Mouse (Mus musculus): Measurements from ENCODE around the gene Spint5. TPM values are rescaled to one million over a fixed set of nuclear protein-coding genes. Genes with fewer than 3 reads are reported as not detected.

Gene Spint5
- polyA plus RNA-seq, 1 experiment: not detected

- Histone ChIP-seq H3K27me3 (ENCODE audit: control insufficient read depth) (peaks cover 30% of the 10 kb centered on the region), H3K36me3 (ENCODE audit: control insufficient read depth) (no peaks in the 10 kb centered on the region), H3K4me3 (replicated peaks) (no peak overlapping the region), H3K9me3 (ENCODE audit: control insufficient read depth, low read length) (no peaks in the 10 kb centered on the region), H3K4me1 (ENCODE audit: control insufficient read depth) (peaks cover 1% of the 10 kb centered on the region; the same call in 1 of the 2 replicates)
- no peak for TF ChIP-seq GATA1 (IDR thresholded peaks at IDR 0.05; ENCODE audit: low read length)
- TF ChIP-seq TAL1 (IDR thresholded peaks at IDR 0.05; ENCODE audit: low read length): no peak
Observed at GRCm38 (mm10) chr2:164731719-164732118, 16.6 kb downstream of the Spint5 start.

DNA sequence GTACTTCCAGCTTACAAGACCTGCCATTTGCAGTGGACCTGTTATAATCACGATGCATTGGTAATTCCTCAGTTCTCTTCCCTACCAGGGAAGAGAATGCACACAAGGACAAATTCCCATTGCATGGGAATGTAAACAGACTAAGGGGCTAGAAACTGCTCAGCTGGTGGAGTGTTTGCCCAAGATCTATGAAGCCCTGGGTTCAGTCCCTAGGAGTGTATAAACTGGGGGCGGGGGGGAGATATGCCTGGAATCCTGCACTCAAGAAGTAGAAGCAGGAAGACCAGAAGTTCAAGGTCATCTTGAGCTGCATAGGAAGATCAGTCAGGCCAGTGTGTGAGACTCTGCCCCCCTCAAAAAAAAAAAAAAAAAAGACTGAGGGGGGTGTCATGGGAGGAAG is 18.2 kb downstream of the Spint5 start:
- no peak overlapping the region for H3K4me3 ChIP-seq (replicated peaks)
- no peaks in the 10 kb centered on the region for H3K36me3 ChIP-seq (ENCODE audit: control insufficient read depth)
- TF ChIP-seq TAL1 (IDR thresholded peaks at IDR 0.05; ENCODE audit: low read length): no peak
- TF ChIP-seq GATA1 (IDR thresholded peaks at IDR 0.05; ENCODE audit: low read length): no peak
- peaks cover 1% of the 10 kb centered on the region; the same call in 1 of the 2 replicates for H3K4me1 ChIP-seq (ENCODE audit: control insufficient read depth)
- H3K27me3 ChIP-seq (ENCODE audit: control insufficient read depth): peaks cover 35% of the 10 kb centered on the region
- no peaks in the 10 kb centered on the region for H3K9me3 ChIP-seq (ENCODE audit: control insufficient read depth, low read length)

- peaks cover 1% of the 10 kb centered on the region for H3K4me1 ChIP-seq (ENCODE audit: control insufficient read depth)
- H3K36me3 ChIP-seq (ENCODE audit: control insufficient read depth): no peaks in the 10 kb centered on the region
- peaks cover 37% of the 10 kb centered on the region for H3K27me3 ChIP-seq (ENCODE audit: control insufficient read depth)
- no peak overlapping the region for H3K4me3 ChIP-seq (replicated peaks)
- TF ChIP-seq TAL1 (IDR thresholded peaks at IDR 0.05; ENCODE audit: low read length) (no peak), GATA1 (IDR thresholded peaks at IDR 0.05; ENCODE audit: low read length) (no peak)
- H3K9me3 ChIP-seq (ENCODE audit: control insufficient read depth, low read length): no peaks in the 10 kb centered on the region
Observed at GRCm38 (mm10) chr2:164734839-164735238, 19.7 kb downstream of the Spint5 start.

DNA sequence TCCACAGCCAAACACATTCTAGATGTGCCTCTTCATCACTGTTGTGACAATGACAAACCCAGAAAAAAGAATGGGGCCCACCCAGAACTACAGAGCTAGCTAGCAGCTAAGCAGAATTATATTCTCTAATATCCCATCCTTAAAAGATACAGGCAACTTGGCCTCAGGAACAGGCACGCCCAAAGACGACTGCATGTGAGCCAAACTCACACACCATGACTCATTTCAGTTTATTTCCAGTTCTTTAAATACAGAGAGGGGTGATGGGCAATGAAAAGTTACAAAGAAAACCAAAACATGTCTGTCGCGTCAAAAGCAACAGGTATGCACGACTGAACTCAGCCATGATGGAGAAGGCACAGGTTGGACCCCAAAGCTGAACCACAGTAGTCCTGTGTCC is 20.3 kb downstream of the Spint5 start:
- H3K36me3 ChIP-seq (ENCODE audit: control insufficient read depth): no peaks in the 10 kb centered on the region
- no peaks in the 10 kb centered on the region for H3K9me3 ChIP-seq (ENCODE audit: control insufficient read depth, low read length)
- no peak overlapping the region for H3K4me3 ChIP-seq (replicated peaks)
- peaks cover 1% of the 10 kb centered on the region for H3K4me1 ChIP-seq (ENCODE audit: control insufficient read depth)
- TF ChIP-seq TAL1 (IDR thresholded peaks at IDR 0.05; ENCODE audit: low read length): no peak
- no peak for TF ChIP-seq GATA1 (IDR thresholded peaks at IDR 0.05; ENCODE audit: low read length)
- H3K27me3 ChIP-seq (ENCODE audit: control insufficient read depth): peaks cover 43% of the 10 kb centered on the region

DNA sequence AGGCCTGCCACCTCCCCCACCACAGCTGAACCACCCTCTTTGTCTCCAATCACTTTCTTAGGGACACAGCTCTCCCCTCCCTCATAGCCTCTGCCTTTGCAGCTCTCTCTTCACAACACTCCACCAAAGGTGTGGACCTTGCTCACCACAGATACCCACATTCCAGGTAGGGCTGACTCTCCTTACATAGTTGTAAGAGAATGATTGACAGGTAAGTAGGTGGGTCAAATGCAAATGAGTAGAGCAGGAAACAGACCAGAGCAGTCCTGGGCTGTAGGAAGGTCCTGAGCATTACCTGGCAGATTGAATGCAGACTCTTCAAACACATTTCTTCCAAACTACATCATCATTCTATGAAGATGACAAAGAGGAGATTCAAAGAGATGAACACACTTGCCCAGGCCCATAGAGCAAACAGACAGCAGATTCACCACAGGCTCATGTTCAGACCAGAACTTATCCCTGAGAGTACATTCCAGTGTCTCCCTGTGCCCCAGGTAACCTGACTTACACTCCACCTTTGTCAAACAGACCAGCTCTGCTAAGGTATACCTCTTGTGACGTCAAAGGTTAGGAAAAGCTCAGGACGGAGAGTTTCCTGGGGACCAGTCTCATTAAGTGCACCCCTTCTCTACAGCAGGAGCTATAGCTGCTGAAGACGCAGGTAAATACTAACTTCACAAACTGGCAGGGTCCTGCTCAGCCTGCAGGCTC is 22.4 kb downstream of the Spint5 start:
- H3K36me3 ChIP-seq (ENCODE audit: control insufficient read depth): no peaks in the 10 kb centered on the region
- no peak overlapping the region for H3K4me3 ChIP-seq (replicated peaks)
- TF ChIP-seq GATA1 (IDR thresholded peaks at IDR 0.05; ENCODE audit: low read length) (no peak), TAL1 (IDR thresholded peaks at IDR 0.05; ENCODE audit: low read length) (no peak)
- H3K9me3 ChIP-seq (ENCODE audit: control insufficient read depth, low read length): no peaks in the 10 kb centered on the region
- peaks cover 46% of the 10 kb centered on the region for H3K27me3 ChIP-seq (ENCODE audit: control insufficient read depth)
- H3K4me1 ChIP-seq (ENCODE audit: control insufficient read depth): no peaks in the 10 kb centered on the region; the same call in 1 of the 2 replicates

DNA sequence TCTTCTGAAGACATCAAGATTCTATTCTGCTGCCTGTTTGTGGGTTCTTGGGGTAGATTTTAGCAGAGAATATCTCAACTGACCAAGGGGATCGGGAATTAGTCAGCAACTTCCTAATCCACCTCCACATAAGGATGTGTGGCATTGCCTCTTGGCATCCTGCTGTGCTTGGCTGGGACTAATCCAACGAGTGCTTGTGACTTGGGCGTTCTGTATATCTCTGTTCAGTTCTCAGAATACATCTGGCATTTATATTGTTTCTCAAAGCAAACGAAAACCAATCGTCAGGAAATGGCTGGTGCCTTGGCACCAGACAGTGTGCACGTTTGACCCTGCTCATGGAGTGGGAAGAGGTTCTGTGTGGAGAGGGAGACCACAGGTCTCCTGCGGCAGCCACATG is 24.8 kb downstream of the Spint5 start:
- peaks cover 56% of the 10 kb centered on the region for H3K27me3 ChIP-seq (ENCODE audit: control insufficient read depth)
- H3K36me3 ChIP-seq (ENCODE audit: control insufficient read depth): no peaks in the 10 kb centered on the region
- TF ChIP-seq GATA1 (IDR thresholded peaks at IDR 0.05; ENCODE audit: low read length): no peak
- TF ChIP-seq TAL1 (IDR thresholded peaks at IDR 0.05; ENCODE audit: low read length): no peak
- H3K4me3 ChIP-seq (replicated peaks): no peak overlapping the region
- H3K9me3 ChIP-seq (ENCODE audit: control insufficient read depth, low read length): no peaks in the 10 kb centered on the region; the same call in 1 of the 2 replicates
- peaks cover 9% of the 10 kb centered on the region for H3K4me1 ChIP-seq (ENCODE audit: control insufficient read depth)

GRCm38 (mm10) chr2:164744987-164745386 is 29.9 kb downstream of the Spint5 start:
- Histone ChIP-seq H3K4me1 (ENCODE audit: control insufficient read depth) (peaks cover 51% of the 10 kb centered on the region), H3K36me3 (ENCODE audit: control insufficient read depth) (peaks cover 37% of the 10 kb centered on the region), H3K4me3 (replicated peaks) (peak overlapping the region; percentile 91), H3K9me3 (ENCODE audit: control insufficient read depth, low read length) (no peaks in the 10 kb centered on the region; the same call in 1 of the 2 replicates), H3K27me3 (ENCODE audit: control insufficient read depth) (peaks cover 40% of the 10 kb centered on the region)
- TF ChIP-seq GATA1 (IDR thresholded peaks at IDR 0.05; ENCODE audit: low read length) (no peak), TAL1 (IDR thresholded peaks at IDR 0.05; ENCODE audit: low read length) (no peak)

DNA sequence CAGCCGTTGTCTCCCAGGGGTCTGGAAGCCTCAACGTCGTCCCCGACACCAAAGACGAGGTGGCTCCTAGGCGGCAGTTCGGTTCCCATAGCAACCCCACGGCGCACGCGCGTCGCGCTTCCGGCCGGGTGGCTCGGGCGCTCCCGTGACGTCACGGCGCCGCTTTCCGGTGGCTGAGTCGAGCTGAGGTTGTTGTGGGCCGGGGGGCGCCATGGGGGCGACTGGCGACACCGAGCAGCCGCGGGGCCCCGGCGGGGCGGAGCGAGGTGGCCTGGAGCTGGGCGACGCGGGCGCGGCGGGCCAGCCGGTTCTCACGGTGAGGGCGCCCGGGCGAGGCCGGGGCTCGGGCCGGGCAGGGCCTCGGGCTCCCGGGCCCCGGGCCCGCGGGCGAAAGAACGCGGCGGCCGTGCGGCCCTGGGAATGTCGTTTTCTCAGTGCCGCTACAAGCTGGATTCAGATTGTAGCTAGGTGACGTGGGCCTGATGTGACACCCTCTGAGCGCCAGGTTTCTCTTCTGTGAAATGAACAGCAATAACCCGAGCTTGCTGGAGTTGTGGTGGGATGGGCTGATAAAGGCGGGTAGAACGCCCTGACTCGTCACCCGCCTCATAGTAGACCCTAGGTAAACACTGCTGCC is 30.9 kb downstream of the Spint5 start, which contains the start of the genes Wfdc3 and Dnttip1:
Gene Wfdc3, minus strand, starts transcription at position 89 of the 637 bp plus-strand sequence.
Gene Dnttip1, plus strand, starts transcription at position 141 of the 637 bp plus-strand sequence.
- Histone ChIP-seq H3K27me3 (ENCODE audit: control insufficient read depth) (peaks cover 35% of the 10 kb centered on the region), H3K36me3 (ENCODE audit: control insufficient read depth) (peaks cover 47% of the 10 kb centered on the region), H3K4me3 (replicated peaks) (peak within 1 kb of the TSS; percentile 91), H3K9me3 (ENCODE audit: control insufficient read depth, low read length) (no peaks in the 10 kb centered on the region; the same call in 1 of the 2 replicates), H3K4me1 (ENCODE audit: control insufficient read depth) (peaks cover 54% of the 10 kb centered on the region)
- no peak for TF ChIP-seq TAL1 (IDR thresholded peaks at IDR 0.05; ENCODE audit: low read length)
- TF ChIP-seq GATA1 (IDR thresholded peaks at IDR 0.05; ENCODE audit: low read length): no peak

GRCm38 (mm10) chr2:164746693-164747092 is 31.6 kb downstream of the Spint5 start:
- Histone ChIP-seq H3K27me3 (ENCODE audit: control insufficient read depth) (peaks cover 31% of the 10 kb centered on the region), H3K4me1 (ENCODE audit: control insufficient read depth) (peaks cover 54% of the 10 kb centered on the region), H3K4me3 (replicated peaks) (peak overlapping the region; percentile 91), H3K9me3 (ENCODE audit: control insufficient read depth, low read length) (no peaks in the 10 kb centered on the region; the same call in 1 of the 2 replicates), H3K36me3 (ENCODE audit: control insufficient read depth) (peaks cover 54% of the 10 kb centered on the region)
- no peak for TF ChIP-seq TAL1 (IDR thresholded peaks at IDR 0.05; ENCODE audit: low read length)
- no peak for TF ChIP-seq GATA1 (IDR thresholded peaks at IDR 0.05; ENCODE audit: low read length)

All from erythroblast, embryonic 14.5 days (primary cell).